ENCODE assay signal across 8 mouse cellular contexts in the genomic region with DNA sequence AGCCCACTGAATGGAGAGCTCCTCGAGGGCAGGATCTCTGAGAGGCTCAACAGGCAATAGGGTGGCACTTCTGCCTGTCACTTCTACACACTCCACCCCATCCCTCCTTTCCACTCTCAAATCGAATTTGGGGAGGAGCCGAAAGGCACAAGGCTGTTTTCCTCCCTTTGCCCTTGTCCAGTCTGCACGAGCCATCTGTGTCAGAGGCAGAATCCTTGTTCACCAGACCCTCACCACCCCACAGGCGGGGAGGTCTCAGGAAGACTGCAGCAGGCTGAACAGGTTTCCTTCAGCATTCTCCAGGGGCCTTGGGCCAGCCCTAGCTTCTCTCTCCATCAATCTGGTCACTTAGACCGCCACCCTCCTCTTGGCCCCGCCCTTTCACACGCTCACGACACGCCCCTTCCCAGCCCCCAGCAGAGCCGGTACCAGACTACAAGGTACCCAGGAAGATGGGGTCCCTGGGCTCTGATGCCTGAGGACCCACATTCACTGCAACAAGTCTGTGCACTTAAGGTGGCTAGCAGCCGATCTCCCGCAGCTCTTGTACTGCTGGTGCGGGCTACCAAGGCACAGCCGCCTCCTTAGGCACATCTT. TPM values are rescaled to one million over a fixed set of nuclear protein-coding genes. Genes with fewer than 3 reads are reported as not detected.
DNase-seq lines count a peak whose midpoint lies in the region; ATAC-seq and TF ChIP-seq lines count a peak whose summit lies in the region.

No protein-coding gene starts in this region.

- no peaks in the 10 kb centered on the region; the same call in 1 of the 2 replicates for H3K27me3 ChIP-seq in lung, embryonic 15.5 days
- no peaks in the 10 kb centered on the region for H3K27me3 ChIP-seq in forebrain, postnatal 0 days (ENCODE audit: insufficient read depth, low read length)
- no peaks in the 10 kb centered on the region for H3K27me3 ChIP-seq in midbrain, embryonic 16.5 days (ENCODE audit: control insufficient read depth, insufficient read depth, low read depth, low read length)

- WGBS in lung, embryonic 15.5 days: 11% methylated on average over 15 of the region's 15 CpGs
- WGBS in lung, adult 2 months: 29% methylated on average over 15 of the region's 15 CpGs
- 3% methylated on average over 15 of the region's 15 CpGs for WGBS in forebrain, postnatal 0 days
- WGBS in midbrain, embryonic 16.5 days: 1% methylated on average over 15 of the region's 15 CpGs

- no peak for TF ChIP-seq CTCF in lung, adult 2 months (IDR thresholded peaks at IDR 0.05; ENCODE audit: insufficient read depth, low read length)
- TF ChIP-seq CTCF in forebrain, postnatal 0 days (IDR thresholded peaks at IDR 0.05; ENCODE audit: low read depth): no peak

- H3K4me1 ChIP-seq in lung, embryonic 15.5 days: peaks cover 75% of the 10 kb centered on the region
- H3K4me1 ChIP-seq in lung, adult 2 months (ENCODE audit: control insufficient read depth, insufficient read depth, low read length): peaks cover 8% of the 10 kb centered on the region
- peaks cover 27% of the 10 kb centered on the region for H3K4me1 ChIP-seq in forebrain, postnatal 0 days (ENCODE audit: insufficient read depth)
- peaks cover 53% of the 10 kb centered on the region for H3K4me1 ChIP-seq in midbrain, embryonic 16.5 days (ENCODE audit: control insufficient read depth, insufficient read depth, low read length)

- peak overlapping the region; percentile 11 for H3K9ac ChIP-seq in lung, embryonic 15.5 days
- H3K9ac ChIP-seq in forebrain, postnatal 0 days: peak overlapping the region; percentile 92
- peak overlapping the region; percentile 92 for H3K9ac ChIP-seq in midbrain, embryonic 16.5 days (ENCODE audit: low read depth, low read length)

- DNase-seq in lung, adult 2 months: no peak
- peak; percentile 79 for DNase-seq in forebrain, postnatal 0 days
- peak; percentile 53 for DNase-seq in heart, postnatal 4 days
- peak; percentile 70 to 80 for DNase-seq in left cerebral cortex, postnatal 10 days (ENCODE audit: extremely low spot score in 1 of 2, low spot score in 2 of 2)
- no peak for DNase-seq in thymus, postnatal 10 days (ENCODE audit: low spot score in 2 of 2)

- no peaks in the 10 kb centered on the region for H3K9me3 ChIP-seq in lung, embryonic 15.5 days
- no peaks in the 10 kb centered on the region for H3K9me3 ChIP-seq in forebrain, postnatal 0 days (ENCODE audit: low read length)
- H3K9me3 ChIP-seq in midbrain, embryonic 16.5 days (replicated peaks; ENCODE audit: control insufficient read depth, low read length, poor library complexity, severe bottlenecking): no peaks in the 10 kb centered on the region

- peak overlapping the region; percentile 98 for H3K4me2 ChIP-seq in lung, embryonic 15.5 days
- H3K4me2 ChIP-seq in forebrain, postnatal 0 days (ENCODE audit: low read depth): peak overlapping the region; percentile 62
- peak overlapping the region; percentile 70 for H3K4me2 ChIP-seq in midbrain, embryonic 16.5 days (ENCODE audit: low read length)

- no peak for TF ChIP-seq POLR2A in lung, adult 2 months (IDR thresholded peaks at IDR 0.05; ENCODE audit: borderline replicate concordance, extremely low read depth, low read depth, low read length)

- ATAC-seq in lung, embryonic 15.5 days (ENCODE audit: borderline replicate concordance, extremely low read depth, low FRiP score, low TSS enrichment): no peak
- ATAC-seq in forebrain, postnatal 0 days: peak; percentile 66
- peak; percentile 69 for ATAC-seq in midbrain, embryonic 16.5 days
- ATAC-seq in monocyte, adult 5-6 weeks (replicated peaks; ENCODE audit: insufficient number of reproducible peaks, low FRiP score, low TSS enrichment, poor library complexity, severe bottlenecking): no peak

- peak overlapping the region; percentile 60 for H3K27ac ChIP-seq in lung, embryonic 15.5 days
- peak overlapping the region; percentile 92 for H3K27ac ChIP-seq in forebrain, postnatal 0 days (ENCODE audit: low read depth, low read length)
- peak overlapping the region; percentile 94 for H3K27ac ChIP-seq in midbrain, embryonic 16.5 days (ENCODE audit: low read length)

- peak overlapping the region; percentile 59 for H3K4me3 ChIP-seq in lung, embryonic 15.5 days
- no peak overlapping the region for H3K4me3 ChIP-seq in lung, adult 2 months (replicated peaks; ENCODE audit: extremely low read depth, low read depth, low read length)
- peak overlapping the region; percentile 78 for H3K4me3 ChIP-seq in forebrain, postnatal 0 days (ENCODE audit: low read depth, low read length)
- peak overlapping the region; percentile 88 for H3K4me3 ChIP-seq in midbrain, embryonic 16.5 days (ENCODE audit: low read depth, low read length)

- H3K36me3 ChIP-seq in lung, embryonic 15.5 days: no peaks in the 10 kb centered on the region
- H3K36me3 ChIP-seq in forebrain, postnatal 0 days (ENCODE audit: insufficient read depth): peaks cover 11% of the 10 kb centered on the region; the same call in 1 of the 2 replicates
- 0 out of 2 replicates have a peak, but pooled peaks cover 5% of the 10 kb centered on the region for H3K36me3 ChIP-seq in midbrain, embryonic 16.5 days (ENCODE audit: control insufficient read depth, insufficient read depth, low read length)

- intact Hi-C loops in left cerebral cortex, postnatal 10 days (cut with DNase I): loop anchor here (5.0 kb wide), 1 partner anchor 36 kb away; no protein-coding TSS in a partner anchor

RNA-seq across cellular contexts. Expression of gene Nav1, which starts 23.9 kb away (rescaled TPM):
- polyA plus RNA-seq in lung, embryonic 15.5 days (2015; fragmentation: Nextera tagmentation; extraction: Ambion mirVana): 10.7 and 11.6 TPM in 2 replicates
- 19.8 and 21.2 TPM in 2 replicates for polyA plus RNA-seq in lung, adult 2 months (2012; rRNA removed)
- 67.9 and 85.8 TPM in 2 replicates for total RNA-seq in forebrain, postnatal 0 days (2014; rRNA removed)
- 19.7 and 35.5 TPM in 2 replicates for polyA plus RNA-seq in forebrain, postnatal 0 days (2015; fragmentation: Nextera tagmentation; extraction: Ambion mirVana)
- total RNA-seq in heart, postnatal 4 days (2021): 10 to 100 TPM; 53.9 to 54.8 TPM
- 100 to 1,000 TPM; 227 to 238 TPM for total RNA-seq in left cerebral cortex, postnatal 10 days (2021)
- 53.9 and 57.1 TPM in 2 replicates for polyA plus RNA-seq in midbrain, embryonic 16.5 days (2015; fragmentation: Nextera tagmentation; extraction: Ambion mirVana)
- 7.2 to 18.3 TPM (median 8.5 TPM) in 3 replicates for total RNA-seq in monocyte, adult 5-6 weeks (2017)

Comparison
In these comparisons a context has a peak if more than half of its experiments do, and no peak if none do; other contexts are left out.
1. ATAC-seq: peak in forebrain, postnatal 0 days (single experiment) and midbrain, embryonic 16.5 days (single experiment); none in lung, embryonic 15.5 days (single experiment) and monocyte, adult 5-6 weeks (single experiment).
2. H3K9ac ChIP-seq: peak in every context shown above with its lines; median percentile 92 in forebrain, postnatal 0 days; 92 in midbrain, embryonic 16.5 days; 11 in lung, embryonic 15.5 days.
3. DNase-seq: peak in forebrain, postnatal 0 days (single experiment), heart, postnatal 4 days (single experiment) and left cerebral cortex, postnatal 10 days (2 of 2); none in lung, adult 2 months (single experiment) and thymus, postnatal 10 days (0 of 2).
4. Peak in every context shown above with its lines, with median percentiles within 50 percentile points of each other: H3K27ac ChIP-seq and H3K4me2 ChIP-seq.